Mouse (Mus musculus) adipocyte (in vitro differentiated cells): Measurements from ENCODE around the gene Gm10306.

Experiments used
- DNase-seq: peaks from one replicate; pipeline ENCODE4 v3.0.0-alpha.2; 2016; ENCODE audit warnings: low spot score

Gene Gm10306

GRCm38 (mm10) chr4:94556265-94557054, at the start of gene Gm10306, which contains the start of gene Caap1:
Gene Gm10306 (plus strand): TSS chr4:94556546.
Gene Caap1 (minus strand): TSS chr4:94556796.
- peak; percentile 93 for DNase-seq

GRCm38 (mm10) chr4:94515366-94515765, 41.0 kb upstream of the Gm10306 start:
- DNase-seq, result peak; percentile 58

- peak; percentile 53 for DNase-seq
Measured at GRCm38 (mm10) chr4:94517631-94518030, 38.7 kb upstream of the Gm10306 start.

GRCm38 (mm10) chr4:94523321-94523720, 33.0 kb upstream of the Gm10306 start:
- DNase-seq, result peak; percentile 39

GRCm38 (mm10) chr4:94529448-94529847, 26.9 kb upstream of the Gm10306 start:
- no peak for DNase-seq

GRCm38 (mm10) chr4:94533205-94533604, 23.1 kb upstream of the Gm10306 start:
- no peak for DNase-seq

GRCm38 (mm10) chr4:94543041-94543440, 13.3 kb upstream of the Gm10306 start:
- DNase-seq, result no peak

- no peak for DNase-seq
Measured at GRCm38 (mm10) chr4:94544321-94544720, 12.0 kb upstream of the Gm10306 start.

- DNase-seq, result no peak
Measured at GRCm38 (mm10) chr4:94554955-94555494, 1.3 kb upstream of the Gm10306 start.

- no peak for DNase-seq
Measured at GRCm38 (mm10) chr4:94557145-94557544, 799 bp downstream of the Gm10306 start.

- no peak for DNase-seq
Measured at GRCm38 (mm10) chr4:94559266-94559665, 2.9 kb downstream of the Gm10306 start.

- no peak for DNase-seq
Measured at GRCm38 (mm10) chr4:94560316-94560715, 4.0 kb downstream of the Gm10306 start.

- peak; percentile 55 for DNase-seq
Measured at GRCm38 (mm10) chr4:94561954-94562648, 5.8 kb downstream of the Gm10306 start.

- DNase-seq, result no peak
Measured at GRCm38 (mm10) chr4:94564297-94564696, 8.0 kb downstream of the Gm10306 start.

GRCm38 (mm10) chr4:94572677-94573076, 16.3 kb downstream of the Gm10306 start:
- DNase-seq, result no peak

GRCm38 (mm10) chr4:94591765-94592381, 35.5 kb downstream of the Gm10306 start:
- no peak for DNase-seq

GRCm38 (mm10) chr4:94592709-94593108, 36.4 kb downstream of the Gm10306 start:
- no peak for DNase-seq

GRCm38 (mm10) chr4:94601395-94601794, 45.0 kb downstream of the Gm10306 start:
- DNase-seq, result peak; percentile 39

GRCm38 (mm10) chr4:94602496-94603030, 46.2 kb downstream of the Gm10306 start:
- no peak for DNase-seq

- peak; percentile 87 for DNase-seq
Measured at GRCm38 (mm10) chr4:94603031-94603629, 46.8 kb downstream of the Gm10306 start, which contains the start of gene Plaa. Gene Plaa (minus strand): TSS chr4:94603244.

- DNase-seq, result no peak
Measured at GRCm38 (mm10) chr4:94604452-94605019, 48.2 kb downstream of the Gm10306 start.
